In the genomic region with DNA sequence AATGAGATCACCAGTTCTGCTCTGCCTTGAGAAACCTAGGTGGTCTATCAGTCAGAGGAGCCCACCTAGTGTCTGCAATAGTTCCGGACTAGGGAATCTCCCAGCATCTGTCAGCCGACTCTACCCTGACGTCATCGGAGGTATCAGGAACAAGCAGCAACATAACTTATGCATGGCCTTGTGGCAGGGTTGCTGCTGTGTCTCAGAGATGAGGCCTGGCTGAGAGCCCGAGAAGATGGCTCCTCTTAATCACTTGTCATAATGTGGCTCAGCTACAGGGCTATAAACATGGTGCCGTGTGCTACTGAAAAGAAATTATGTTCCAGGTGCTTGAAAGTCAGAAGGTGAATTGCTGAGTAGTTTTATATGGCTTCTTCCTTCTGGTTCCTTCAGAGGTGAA, we compare ENCODE assay signal across 15 mouse cellular contexts. TPM values are rescaled to one million over a fixed set of nuclear protein-coding genes. Genes with fewer than 3 reads are reported as not detected.
DNase-seq lines count a peak whose midpoint lies in the region.
"Had no signal": no experiment of that assay in that cellular context is flagged by ENCODE, and none has a peak within 500 bp of the region (broad histone marks: within the 10 kb centered on the region; RNA-seq: fewer than 3 reads in every experiment).

No protein-coding gene starts in this region.

- DNase-seq in adrenal gland, adult 2 months: peak; percentile 53
- DNase-seq in adrenal gland, postnatal 4 days (ENCODE audit: low spot score in 2 of 2): no peak
- peak; percentile 53 for DNase-seq in heart, adult 11 months
- no peak for DNase-seq in heart, adult 9 months (ENCODE audit: low spot score in 2 of 2)
- peak; percentile 42 for DNase-seq in adrenal gland, postnatal 25 days
- no peak for DNase-seq in thymus, postnatal 14 days
- no peak for DNase-seq in urinary bladder, adult 2 months (ENCODE audit: low spot score)
- DNase-seq: cerebellum, adult 11-12 months; cerebellum, adult 2 months; cerebellum, adult 9-10 months; cerebellum, postnatal 10 days; cerebellum, postnatal 25 days; forebrain, postnatal 0 days had no signal

RNA-seq across cellular contexts. Expression of a gene that starts 7.8 kb away (rescaled TPM):
- under 1 TPM; 0.07 to 0.12 TPM for total RNA-seq in adrenal gland, adult 2 months (2021)
- polyA plus RNA-seq in adrenal gland, adult 2 months (2012; rRNA removed): 0.16 and 0.28 TPM in 2 replicates
- under 1 TPM; 0.14 to 0.25 TPM for total RNA-seq in adrenal gland, postnatal 4 days (2021)
- total RNA-seq in adrenal gland, postnatal 25 days (2021): 0.15 TPM in 1 of 2 replicates, not detected in the other
- polyA plus RNA-seq in urinary bladder, adult 2 months (2012; rRNA removed): 0.13 and 0.17 TPM in 2 replicates
- total RNA-seq: MEL had no signal
- polyA plus RNA-seq: C2C12 had no signal

RNA-seq across cellular contexts. Expression of a gene that starts 10.0 kb away (rescaled TPM):
- 10 to 100 TPM in 1 of 2 experiments, 1 to 10 TPM in 1; 7.5 to 13.4 TPM for total RNA-seq in adrenal gland, adult 2 months (2021)
- polyA plus RNA-seq in adrenal gland, adult 2 months (2012; rRNA removed): 4.7 and 5.6 TPM in 2 replicates
- 10 to 100 TPM; 15.5 to 18.1 TPM for total RNA-seq in adrenal gland, postnatal 4 days (2021)
- 8.9 and 12.4 TPM in 2 replicates for total RNA-seq in adrenal gland, postnatal 25 days (2021)
- polyA plus RNA-seq in urinary bladder, adult 2 months (2012; rRNA removed): 10.1 and 12.0 TPM in 2 replicates

RNA-seq across cellular contexts. Expression of a gene that starts 45.1 kb away (rescaled TPM):
- 10 to 100 TPM; 15.1 to 19.0 TPM for total RNA-seq in adrenal gland, adult 2 months (2021)
- 15.9 and 16.7 TPM in 2 replicates for polyA plus RNA-seq in adrenal gland, adult 2 months (2012; rRNA removed)
- total RNA-seq in adrenal gland, postnatal 4 days (2021): 10 to 100 TPM; 24.3 to 29.1 TPM
- 21.6 and 23.5 TPM in 2 replicates for total RNA-seq in adrenal gland, postnatal 25 days (2021)
- polyA plus RNA-seq in urinary bladder, adult 2 months (2012; rRNA removed): 18.3 and 19.1 TPM in 2 replicates

Comparison
In these comparisons a context has a peak if more than half of its experiments do, and no peak if none do; other contexts are left out.
1. DNase-seq: peak in adrenal gland, adult 2 months (single experiment), heart, adult 11 months (single experiment) and adrenal gland, postnatal 25 days (single experiment); none in adrenal gland, postnatal 4 days (0 of 2), heart, adult 9 months (0 of 2), thymus, postnatal 14 days (single experiment) and urinary bladder, adult 2 months (single experiment).